Mouse (Mus musculus) cortical plate, adult 2 months (tissue): Measurements from ENCODE around the gene P3h4.

Experiments used
- CTCF ChIP-seq: fragments of 200-500 bp; IDR thresholded peaks from 2 replicates; pipeline ENCODE4 v1.5.1; 2011; ENCODE audit warnings: mild to moderate bottlenecking, control low read depth, low read length; ENCODE audit not compliant: insufficient read depth; ENCODE audit errors: extremely low read depth
- POLR2A ChIP-seq: fragments of 200-500 bp; IDR thresholded peaks from 2 replicates; pipeline ENCODE4 v1.6.1; 2011; ENCODE audit warnings: mild to moderate bottlenecking, low read length, control low read depth; ENCODE audit not compliant: insufficient read depth; ENCODE audit errors: extremely low read depth

- TF ChIP-seq POLR2A (no peak), CTCF (no peak)
Observed at GRCm38 (mm10) chr11:100379311-100379710, 35.3 kb downstream of the P3h4 start.
